ENCODE assay signal across 23 mouse cellular contexts in genomic region chr7:72222532-72222931, GRCm38 (mm10).
DNase-seq lines count a peak whose midpoint lies in the region; ATAC-seq and TF ChIP-seq lines count a peak whose summit lies in the region.
"Had no signal": no experiment of that assay in that cellular context is flagged by ENCODE, and none has a peak within 500 bp of the region (broad histone marks: within the 10 kb centered on the region; RNA-seq: fewer than 3 reads in every experiment).

No protein-coding gene starts in this region.

- H3K4me3 ChIP-seq in heart, adult 2 months: no peak overlapping the region
- no peak overlapping the region for H3K4me3 ChIP-seq in kidney, embryonic 16.5 days (ENCODE audit: low read length)
- no peak overlapping the region for H3K4me3 ChIP-seq in midbrain, embryonic 11.5 days (ENCODE audit: low read depth, low read length)
- H3K4me3 ChIP-seq in midbrain, embryonic 15.5 days: no peak overlapping the region
- no peak overlapping the region for H3K4me3 ChIP-seq in midbrain, embryonic 16.5 days (ENCODE audit: low read depth, low read length)
- H3K4me3 ChIP-seq: embryonic facial prominence, embryonic 13.5 days; heart, embryonic 13.5 days; hindbrain, embryonic 12.5 days; limb, embryonic 12.5 days; liver, embryonic 13.5 days had no signal

- H3K4me2 ChIP-seq in kidney, embryonic 16.5 days (replicated peaks; ENCODE audit: low read depth, low read length): no peak overlapping the region
- no peak overlapping the region for H3K4me2 ChIP-seq in midbrain, embryonic 11.5 days
- H3K4me2 ChIP-seq in midbrain, embryonic 15.5 days: no peak overlapping the region
- no peak overlapping the region for H3K4me2 ChIP-seq in midbrain, embryonic 16.5 days (ENCODE audit: low read length)
- H3K4me2 ChIP-seq: embryonic facial prominence, embryonic 13.5 days; heart, embryonic 13.5 days; hindbrain, embryonic 12.5 days; limb, embryonic 12.5 days; liver, embryonic 13.5 days had no signal

- no peak overlapping the region for H3K9ac ChIP-seq in heart, adult 2 months (ENCODE audit: low read depth, low read length)
- no peak overlapping the region; the same call in 1 of the 2 replicates for H3K9ac ChIP-seq in kidney, embryonic 16.5 days (replicated peaks; ENCODE audit: low read length)
- no peak overlapping the region for H3K9ac ChIP-seq in midbrain, embryonic 11.5 days (ENCODE audit: low read length)
- H3K9ac ChIP-seq in midbrain, embryonic 15.5 days: no peak overlapping the region
- no peak overlapping the region for H3K9ac ChIP-seq in midbrain, embryonic 16.5 days (ENCODE audit: low read depth, low read length)
- H3K9ac ChIP-seq: embryonic facial prominence, embryonic 13.5 days; heart, embryonic 13.5 days; hindbrain, embryonic 12.5 days; limb, embryonic 12.5 days; liver, embryonic 13.5 days had no signal

- peak; percentile 82; the same call in 1 of the 2 replicates for ATAC-seq in kidney, embryonic 16.5 days (ENCODE audit: low FRiP score, low TSS enrichment)
- ATAC-seq in midbrain, embryonic 11.5 days (ENCODE audit: low FRiP score): no peak
- ATAC-seq in midbrain, embryonic 15.5 days (replicated peaks): no peak
- peak; percentile 32; the same call in 1 of the 2 replicates for ATAC-seq in midbrain, embryonic 16.5 days
- ATAC-seq: CD4-positive, CD25-positive, alpha-beta regulatory T cell, adult 4 months; forebrain, embryonic 14.5 days; inflammation-experienced regulatory T-cells, adult 6 months; Patski had no signal

- H3K27me3 ChIP-seq in heart, adult 2 months (ENCODE audit: control insufficient read depth, insufficient read depth, low read length): no peaks in the 10 kb centered on the region
- no peaks in the 10 kb centered on the region for H3K27me3 ChIP-seq in kidney, embryonic 16.5 days (ENCODE audit: insufficient read depth, low read length)
- H3K27me3 ChIP-seq in midbrain, embryonic 11.5 days (ENCODE audit: control insufficient read depth, insufficient read depth, low read length): no peaks in the 10 kb centered on the region
- H3K27me3 ChIP-seq in midbrain, embryonic 15.5 days (replicated peaks): no peaks in the 10 kb centered on the region
- 0 out of 2 replicates have a peak, but pooled peaks cover 2% of the 10 kb centered on the region for H3K27me3 ChIP-seq in midbrain, embryonic 16.5 days (ENCODE audit: control insufficient read depth, insufficient read depth, low read depth, low read length)
- H3K27me3 ChIP-seq: embryonic facial prominence, embryonic 13.5 days; heart, embryonic 13.5 days; hindbrain, embryonic 12.5 days; liver, embryonic 13.5 days had no signal

- H3K27ac ChIP-seq in heart, adult 2 months: no peak overlapping the region
- H3K27ac ChIP-seq in kidney, embryonic 16.5 days (ENCODE audit: low read length): peak overlapping the region; percentile 72
- H3K27ac ChIP-seq in midbrain, embryonic 11.5 days (ENCODE audit: low read depth, low read length): no peak overlapping the region
- H3K27ac ChIP-seq in midbrain, embryonic 15.5 days: no peak overlapping the region
- H3K27ac ChIP-seq in midbrain, embryonic 16.5 days (ENCODE audit: low read length): no peak overlapping the region
- H3K27ac ChIP-seq: embryonic facial prominence, embryonic 13.5 days; heart, embryonic 13.5 days; hindbrain, embryonic 12.5 days; limb, embryonic 12.5 days; liver, embryonic 13.5 days had no signal

- H3K36me3 ChIP-seq in heart, adult 2 months (ENCODE audit: control insufficient read depth, insufficient read depth, low read length): no peaks in the 10 kb centered on the region
- no peaks in the 10 kb centered on the region for H3K36me3 ChIP-seq in kidney, embryonic 16.5 days (ENCODE audit: insufficient read depth, low read length)
- no peaks in the 10 kb centered on the region for H3K36me3 ChIP-seq in midbrain, embryonic 11.5 days (ENCODE audit: control insufficient read depth, insufficient read depth, low read length)
- H3K36me3 ChIP-seq in midbrain, embryonic 15.5 days (replicated peaks): no peaks in the 10 kb centered on the region
- H3K36me3 ChIP-seq in midbrain, embryonic 16.5 days (ENCODE audit: control insufficient read depth, insufficient read depth, low read length): no peaks in the 10 kb centered on the region
- H3K36me3 ChIP-seq: embryonic facial prominence, embryonic 13.5 days; heart, embryonic 13.5 days; hindbrain, embryonic 12.5 days; limb, embryonic 12.5 days; liver, embryonic 13.5 days had no signal

- no peak for TF ChIP-seq POLR2A in heart, adult 2 months (IDR thresholded peaks at IDR 0.05; ENCODE audit: insufficient read depth, low read depth, low read length)

- TF ChIP-seq CTCF in heart, adult 2 months (IDR thresholded peaks at IDR 0.05): 0 out of 2 replicates have a peak, but pooled peaks have one; percentile 3

- 71% methylated on average over 8 of the region's 8 CpGs for WGBS in heart, adult 2 months
- 44% methylated on average over 8 of the region's 8 CpGs for WGBS in kidney, embryonic 16.5 days
- WGBS in midbrain, embryonic 11.5 days: 85% methylated on average over 8 of the region's 8 CpGs
- 78% methylated on average over 8 of the region's 8 CpGs for WGBS in midbrain, embryonic 15.5 days
- WGBS in midbrain, embryonic 16.5 days: 75% methylated on average over 8 of the region's 8 CpGs

- H3K79me2 ChIP-seq in heart, adult 2 months (replicated peaks; ENCODE audit: control insufficient read depth, insufficient read depth, low read length): no peaks in the 10 kb centered on the region

- H3K4me1 ChIP-seq in heart, adult 2 months (ENCODE audit: control insufficient read depth, insufficient read depth, low read length): no peaks in the 10 kb centered on the region
- H3K4me1 ChIP-seq in kidney, embryonic 16.5 days (ENCODE audit: insufficient read depth, low read length): peaks cover 7% of the 10 kb centered on the region; the same call in 1 of the 2 replicates
- H3K4me1 ChIP-seq in midbrain, embryonic 11.5 days (ENCODE audit: control insufficient read depth, insufficient read depth, low read length): peaks cover 2% of the 10 kb centered on the region
- H3K4me1 ChIP-seq in midbrain, embryonic 15.5 days: no peaks in the 10 kb centered on the region
- H3K4me1 ChIP-seq in midbrain, embryonic 16.5 days (ENCODE audit: control insufficient read depth, insufficient read depth, low read length): no peaks in the 10 kb centered on the region
- H3K4me1 ChIP-seq: embryonic facial prominence, embryonic 13.5 days; hindbrain, embryonic 12.5 days; liver, embryonic 13.5 days had no signal

- intact Hi-C loops in heart, adult 2 months (cut with DNase I): no loop called here

- no peaks in the 10 kb centered on the region for H3K9me3 ChIP-seq in kidney, embryonic 16.5 days (ENCODE audit: low read length)
- H3K9me3 ChIP-seq in midbrain, embryonic 11.5 days (ENCODE audit: control insufficient read depth, low read length): no peaks in the 10 kb centered on the region
- no peaks in the 10 kb centered on the region for H3K9me3 ChIP-seq in midbrain, embryonic 15.5 days
- no peaks in the 10 kb centered on the region for H3K9me3 ChIP-seq in midbrain, embryonic 16.5 days (replicated peaks; ENCODE audit: control insufficient read depth, low read length, poor library complexity, severe bottlenecking)
- H3K9me3 ChIP-seq: embryonic facial prominence, embryonic 13.5 days; heart, embryonic 13.5 days; hindbrain, embryonic 12.5 days; limb, embryonic 12.5 days; liver, embryonic 13.5 days had no signal

- DNase-seq in heart, adult 2 months: no peak
- DNase-seq in heart, adult 11 months: no peak
- no peak for DNase-seq in kidney, postnatal 14 days
- DNase-seq in midbrain, embryonic 11.5 days (ENCODE audit: low spot score, missing footprints): peak; percentile 37
- DNase-seq in Muller cell, postnatal 12 days (ENCODE audit: inconsistent ontology term): no peak
- DNase-seq: adrenal gland, postnatal 36 days; cerebellum, adult 11 months; cerebellum, postnatal 10 days; kidney, adult 9 months; layer of hippocampus, postnatal 36 days; liver, embryonic 13.5 days; lung, adult 2 months had no signal

- no peak for TF ChIP-seq EP300 in heart, adult 2 months (IDR thresholded peaks at IDR 0.05; ENCODE audit: insufficient read depth, low read depth, low read length)

Comparison
In these comparisons a context has a peak if more than half of its experiments do, and no peak if none do; other contexts are left out.
1. ATAC-seq: peak in kidney, embryonic 16.5 days (single experiment) and midbrain, embryonic 16.5 days (single experiment); none in midbrain, embryonic 11.5 days (single experiment) and midbrain, embryonic 15.5 days (single experiment).